10 mouse cellular contexts compared by ENCODE assay signal in genomic region chr11:6604604-6604936, GRCm38 (mm10). TPM values are rescaled to one million over a fixed set of nuclear protein-coding genes. Genes with fewer than 3 reads are reported as not detected.
DNase-seq lines count a peak whose midpoint lies in the region; ATAC-seq and TF ChIP-seq lines count a peak whose summit lies in the region.
"Had no signal": no experiment of that assay in that cellular context is flagged by ENCODE, and none has a peak within 500 bp of the region (broad histone marks: within the 10 kb centered on the region; RNA-seq: fewer than 3 reads in every experiment).

No protein-coding gene starts in this region.

- peaks cover 46% of the 10 kb centered on the region for H3K27me3 ChIP-seq in heart, embryonic 16.5 days (ENCODE audit: control insufficient read depth, insufficient read depth, low read length)
- H3K27me3 ChIP-seq in intestine, embryonic 15.5 days (replicated peaks) = peaks cover 31% of the 10 kb centered on the region
- no peaks in the 10 kb centered on the region for H3K27me3 ChIP-seq in neural tube, embryonic 14.5 days (ENCODE audit: control insufficient read depth, insufficient read depth, low read length)

- TF ChIP-seq CTCF in embryonic fibroblast, embryonic 13.5 days (IDR thresholded peaks at IDR 0.05; ENCODE audit: borderline replicate concordance, insufficient read depth, low read length) = no peak

- no peaks in the 10 kb centered on the region for H3K36me3 ChIP-seq in heart, embryonic 16.5 days (ENCODE audit: control insufficient read depth, insufficient read depth)
- H3K36me3 ChIP-seq in intestine, embryonic 15.5 days = no peaks in the 10 kb centered on the region
- H3K36me3 ChIP-seq in neural tube, embryonic 14.5 days (ENCODE audit: control insufficient read depth, insufficient read depth, low read length) = peaks cover 25% of the 10 kb centered on the region; the same call in 1 of the 2 replicates

- no peak overlapping the region for H3K9ac ChIP-seq in heart, embryonic 16.5 days (ENCODE audit: low read length)
- H3K9ac ChIP-seq in intestine, embryonic 15.5 days = no peak overlapping the region
- H3K9ac ChIP-seq in neural tube, embryonic 14.5 days (replicated peaks; ENCODE audit: low read depth, low read length) = peak overlapping the region; percentile 95

- no peak for TF ChIP-seq POLR2A in embryonic fibroblast, embryonic 13.5 days (IDR thresholded peaks at IDR 0.05; ENCODE audit: low read depth, low read length)

- no peak overlapping the region for H3K4me3 ChIP-seq in heart, embryonic 16.5 days (ENCODE audit: low read length)
- H3K4me3 ChIP-seq in embryonic fibroblast, embryonic 13.5 days (ENCODE audit: insufficient read depth, low read length) = peak overlapping the region; percentile 38
- H3K4me3 ChIP-seq in intestine, embryonic 15.5 days (replicated peaks) = peak overlapping the region; percentile 37; the same call in 1 of the 2 replicates
- H3K4me3 ChIP-seq in neural tube, embryonic 14.5 days (ENCODE audit: low read depth, low read length) = peak overlapping the region; percentile 76

- no peak for ATAC-seq in heart, embryonic 16.5 days (replicated peaks; ENCODE audit: extremely low read depth, insufficient read depth, low FRiP score)
- ATAC-seq in intestine, embryonic 15.5 days = no peak
- ATAC-seq in neural tube, embryonic 14.5 days (ENCODE audit: low read depth) = no peak
- no peak for ATAC-seq in erythroblast, adult 5-6 weeks (replicated peaks; ENCODE audit: low FRiP score, poor library complexity, severe bottlenecking)

- DNase-seq in heart, postnatal 14 days = no peak
- no peak for DNase-seq in right cerebral cortex, postnatal 14 days
- no peak for DNase-seq in ovary, adult 18-20 months (ENCODE audit: low spot score)

- no peak overlapping the region for H3K27ac ChIP-seq in heart, embryonic 16.5 days (ENCODE audit: low read length)
- no peak overlapping the region for H3K27ac ChIP-seq in embryonic fibroblast, embryonic 13.5 days (ENCODE audit: insufficient read depth, low read length)
- no peak overlapping the region for H3K27ac ChIP-seq in intestine, embryonic 15.5 days
- H3K27ac ChIP-seq in neural tube, embryonic 14.5 days (ENCODE audit: low read depth, low read length) = peak overlapping the region; percentile 97
- H3K27ac ChIP-seq: macrophage had no signal

- H3K4me2 ChIP-seq in heart, embryonic 16.5 days (ENCODE audit: low read depth, low read length) = peak overlapping the region; percentile 39
- H3K4me2 ChIP-seq in intestine, embryonic 15.5 days (replicated peaks) = peak overlapping the region; percentile 80
- H3K4me2 ChIP-seq in neural tube, embryonic 14.5 days (ENCODE audit: low read depth, low read length) = peak overlapping the region; percentile 99

- peaks cover 21% of the 10 kb centered on the region for H3K4me1 ChIP-seq in heart, embryonic 16.5 days (ENCODE audit: control insufficient read depth, insufficient read depth, low read length)
- no peaks in the 10 kb centered on the region for H3K4me1 ChIP-seq in embryonic fibroblast, embryonic 13.5 days (ENCODE audit: control insufficient read depth, insufficient read depth, low read length)
- peaks cover 40% of the 10 kb centered on the region for H3K4me1 ChIP-seq in intestine, embryonic 15.5 days (replicated peaks)
- peaks cover 35% of the 10 kb centered on the region for H3K4me1 ChIP-seq in neural tube, embryonic 14.5 days (ENCODE audit: control insufficient read depth, insufficient read depth, low read length)

- intact Hi-C loops in heart, postnatal 14 days (cut with DNase I) = no loop called here

- H3K9me3 ChIP-seq in heart, embryonic 16.5 days (replicated peaks; ENCODE audit: control insufficient read depth, low read length) = no peaks in the 10 kb centered on the region
- no peaks in the 10 kb centered on the region for H3K9me3 ChIP-seq in intestine, embryonic 15.5 days
- no peaks in the 10 kb centered on the region for H3K9me3 ChIP-seq in neural tube, embryonic 14.5 days (ENCODE audit: control insufficient read depth, low read length)

RNA-seq across cellular contexts. Expression of gene Nacad, which starts 1.3 kb away (rescaled TPM):
- 1.0 and 1.1 TPM in 2 replicates for polyA plus RNA-seq in heart, embryonic 16.5 days (2015; fragmentation: Nextera tagmentation; extraction: Ambion mirVana)
- under 1 TPM; 0.62 to 0.73 TPM for total RNA-seq in heart, postnatal 14 days (2021)
- 6.7 and 7.0 TPM in 2 replicates for polyA plus RNA-seq in embryonic fibroblast, embryonic 13.5 days (2011; ENCODE audit: insufficient read length, low read depth, missing spikeins)
- polyA plus RNA-seq in intestine, embryonic 15.5 days (2015; fragmentation: Nextera tagmentation; extraction: Ambion mirVana) = 6.2 and 6.3 TPM in 2 replicates
- 77.6 and 96.8 TPM in 2 replicates for polyA plus RNA-seq in neural tube, embryonic 14.5 days (2014; fragmentation: Nextera tagmentation; extraction: Ambion mirVana)
- 0.19 and 2.3 TPM in 2 replicates for total RNA-seq in erythroblast, adult 5-6 weeks (2015; ENCODE audit: low replicate concordance)
- total RNA-seq in erythroblast, adult 5-6 weeks (2017; ENCODE audit: low replicate concordance) = not detected in 2 replicates
- polyA plus RNA-seq: macrophage had no signal

RNA-seq across cellular contexts. Expression of gene Tbrg4, which starts 21.3 kb away (rescaled TPM):
- polyA plus RNA-seq in heart, embryonic 16.5 days (2015; fragmentation: Nextera tagmentation; extraction: Ambion mirVana) = 49.8 and 51.0 TPM in 2 replicates
- 100 to 1,000 TPM; 100 to 106 TPM for total RNA-seq in heart, postnatal 14 days (2021)
- 41.4 and 42.8 TPM in 2 replicates for polyA plus RNA-seq in embryonic fibroblast, embryonic 13.5 days (2011; ENCODE audit: insufficient read length, low read depth, missing spikeins)
- polyA plus RNA-seq in intestine, embryonic 15.5 days (2015; fragmentation: Nextera tagmentation; extraction: Ambion mirVana) = 56.3 and 57.6 TPM in 2 replicates
- 30.6 and 33.4 TPM in 2 replicates for polyA plus RNA-seq in neural tube, embryonic 14.5 days (2014; fragmentation: Nextera tagmentation; extraction: Ambion mirVana)
- total RNA-seq in erythroblast, adult 5-6 weeks (2015; ENCODE audit: low replicate concordance) = 8.8 and 10.4 TPM in 2 replicates
- 10.3 and 18.3 TPM in 2 replicates for total RNA-seq in erythroblast, adult 5-6 weeks (2017; ENCODE audit: low replicate concordance)

RNA-seq across cellular contexts. Expression of gene Wap, which starts 33.9 kb away (rescaled TPM):
- polyA plus RNA-seq in heart, embryonic 16.5 days (2015; fragmentation: Nextera tagmentation; extraction: Ambion mirVana) = not detected in 2 replicates
- total RNA-seq in heart, postnatal 14 days (2021) = not detected
- polyA plus RNA-seq in embryonic fibroblast, embryonic 13.5 days (2011; ENCODE audit: insufficient read length, low read depth, missing spikeins) = not detected in 2 replicates
- polyA plus RNA-seq in intestine, embryonic 15.5 days (2015; fragmentation: Nextera tagmentation; extraction: Ambion mirVana) = not detected in 2 replicates
- polyA plus RNA-seq in neural tube, embryonic 14.5 days (2014; fragmentation: Nextera tagmentation; extraction: Ambion mirVana) = not detected in 2 replicates
- not detected in 2 replicates for total RNA-seq in erythroblast, adult 5-6 weeks (2015; ENCODE audit: low replicate concordance)
- not detected in 2 replicates for total RNA-seq in erythroblast, adult 5-6 weeks (2017; ENCODE audit: low replicate concordance)
- total RNA-seq: layer of hippocampus, adult 18-20 months had no signal
- polyA plus RNA-seq: macrophage had no signal

RNA-seq across cellular contexts. Expression of gene Ramp3, which starts 53.8 kb away (rescaled TPM):
- polyA plus RNA-seq in heart, embryonic 16.5 days (2015; fragmentation: Nextera tagmentation; extraction: Ambion mirVana) = 4.3 and 5.9 TPM in 2 replicates
- 1 to 10 TPM; 5.6 to 6.2 TPM for total RNA-seq in heart, postnatal 14 days (2021)
- 6.7 and 14.5 TPM in 2 replicates for polyA plus RNA-seq in embryonic fibroblast, embryonic 13.5 days (2011; ENCODE audit: insufficient read length, low read depth, missing spikeins)
- polyA plus RNA-seq in intestine, embryonic 15.5 days (2015; fragmentation: Nextera tagmentation; extraction: Ambion mirVana) = 5.4 and 6.1 TPM in 2 replicates
- 26.3 and 26.6 TPM in 2 replicates for polyA plus RNA-seq in neural tube, embryonic 14.5 days (2014; fragmentation: Nextera tagmentation; extraction: Ambion mirVana)
- not detected in 2 replicates for total RNA-seq in erythroblast, adult 5-6 weeks (2015; ENCODE audit: low replicate concordance)
- total RNA-seq in erythroblast, adult 5-6 weeks (2017; ENCODE audit: low replicate concordance) = not detected in 2 replicates

RNA-seq across cellular contexts. Expression of gene Ccm2, which starts 57.9 kb away (rescaled TPM):
- polyA plus RNA-seq in heart, embryonic 16.5 days (2015; fragmentation: Nextera tagmentation; extraction: Ambion mirVana) = 58.7 TPM in 2 replicates
- total RNA-seq in heart, postnatal 14 days (2021) = 10 to 100 TPM; 22.8 to 32.9 TPM
- 85.9 and 90.2 TPM in 2 replicates for polyA plus RNA-seq in embryonic fibroblast, embryonic 13.5 days (2011; ENCODE audit: insufficient read length, low read depth, missing spikeins)
- 73.8 and 76.9 TPM in 2 replicates for polyA plus RNA-seq in intestine, embryonic 15.5 days (2015; fragmentation: Nextera tagmentation; extraction: Ambion mirVana)
- polyA plus RNA-seq in neural tube, embryonic 14.5 days (2014; fragmentation: Nextera tagmentation; extraction: Ambion mirVana) = 87.6 and 88.0 TPM in 2 replicates
- total RNA-seq in erythroblast, adult 5-6 weeks (2015; ENCODE audit: low replicate concordance) = 9.8 and 11.0 TPM in 2 replicates
- total RNA-seq in erythroblast, adult 5-6 weeks (2017; ENCODE audit: low replicate concordance) = 10.3 and 15.7 TPM in 2 replicates

Comparison
In these comparisons a context has a peak if more than half of its experiments do, and no peak if none do; other contexts are left out.
1. H3K4me2 ChIP-seq: peak in every context shown above with its lines; median percentile 99 in neural tube, embryonic 14.5 days; 80 in intestine, embryonic 15.5 days; 39 in heart, embryonic 16.5 days.